Mouse (Mus musculus): Measurements from ENCODE around the gene Olfr223. TPM values are rescaled to one million over a fixed set of nuclear protein-coding genes. Genes with fewer than 3 reads are reported as not detected.

Olfr223 gene
- polyA plus RNA-seq, 1 experiment from 2014 or later = not detected

- no peak overlapping the region for H3K27ac ChIP-seq (ENCODE audit: low read depth, low read length)
- no peak overlapping the region for H3K9ac ChIP-seq (ENCODE audit: low read depth, low read length)
- H3K36me3 ChIP-seq (ENCODE audit: control insufficient read depth, insufficient read depth, low read length) = no peaks in the 10 kb centered on the region
- no peak overlapping the region for H3K4me3 ChIP-seq (ENCODE audit: low read depth, low read length)
- no peaks in the 10 kb centered on the region for H3K27me3 ChIP-seq (ENCODE audit: control insufficient read depth, insufficient read depth, low read length)
- ATAC-seq (replicated peaks; ENCODE audit: insufficient number of reproducible peaks, low FRiP score, low TSS enrichment) = no peak
- WGBS (ENCODE audit: insufficient replicate concordance) = 69% methylated on average over 6 of the region's 6 CpGs
- no peaks in the 10 kb centered on the region for H3K9me3 ChIP-seq (replicated peaks; ENCODE audit: control insufficient read depth, low read length)
- H3K4me1 ChIP-seq (ENCODE audit: control insufficient read depth, insufficient read depth, low read length) = no peaks in the 10 kb centered on the region
- H3K4me2 ChIP-seq = no peak overlapping the region
These were observed 50.6 kb downstream of the Olfr223 start for GRCm38 (mm10) chr11:59542442-59542841.

GRCm38 (mm10) chr11:59541324-59541723 lies 51.8 kb downstream of the Olfr223 start, which contains the start of gene Nlrp3:
Gene Nlrp3 (plus strand): TSS chr11:59541568.
- no peak within 1 kb of the TSS for H3K9ac ChIP-seq (ENCODE audit: low read depth, low read length)
- 49% methylated on average over 3 of the region's 3 CpGs for WGBS (ENCODE audit: insufficient replicate concordance)
- no peak within 1 kb of the TSS for H3K4me2 ChIP-seq
- no peaks in the 10 kb centered on the region for H3K4me1 ChIP-seq (ENCODE audit: control insufficient read depth, insufficient read depth, low read length)
- H3K9me3 ChIP-seq (replicated peaks; ENCODE audit: control insufficient read depth, low read length) = 0 out of 2 replicates have a peak, but pooled peaks cover 2% of the 10 kb centered on the region
- H3K36me3 ChIP-seq (ENCODE audit: control insufficient read depth, insufficient read depth, low read length) = no peaks in the 10 kb centered on the region
- H3K27ac ChIP-seq (ENCODE audit: low read depth, low read length) = no peak within 1 kb of the TSS
- H3K27me3 ChIP-seq (ENCODE audit: control insufficient read depth, insufficient read depth, low read length) = no peaks in the 10 kb centered on the region
- no peak within 1 kb of the TSS for H3K4me3 ChIP-seq (ENCODE audit: low read depth, low read length)
- ATAC-seq (replicated peaks; ENCODE audit: insufficient number of reproducible peaks, low FRiP score, low TSS enrichment) = no peak

GRCm38 (mm10) chr11:59540123-59540522 lies 53.0 kb downstream of the Olfr223 start:
- no peak for ATAC-seq (replicated peaks; ENCODE audit: insufficient number of reproducible peaks, low FRiP score, low TSS enrichment)
- Histone ChIP-seq H3K4me3 (ENCODE audit: low read depth, low read length) (no peak overlapping the region), H3K27me3 (ENCODE audit: control insufficient read depth, insufficient read depth, low read length) (no peaks in the 10 kb centered on the region), H3K9me3 (replicated peaks; ENCODE audit: control insufficient read depth, low read length) (0 out of 2 replicates have a peak, but pooled peaks cover 2% of the 10 kb centered on the region), H3K36me3 (ENCODE audit: control insufficient read depth, insufficient read depth, low read length) (no peaks in the 10 kb centered on the region), H3K9ac (ENCODE audit: low read depth, low read length) (no peak overlapping the region), H3K4me2 (no peak overlapping the region), H3K27ac (ENCODE audit: low read depth, low read length) (no peak overlapping the region), H3K4me1 (ENCODE audit: control insufficient read depth, insufficient read depth, low read length) (no peaks in the 10 kb centered on the region)
- WGBS (ENCODE audit: insufficient replicate concordance) = 71% methylated on average over 3 of the region's 3 CpGs

Other genes with a start within 250 kb of the Olfr223 start
- not detected in 2 replicates for gene Prss38, start 217.6 kb downstream of the Olfr223 start, polyA plus RNA-seq (2014; fragmentation: Nextera tagmentation; extraction: Ambion mirVana)
- gene Jmjd4, start 143.2 kb downstream of the Olfr223 start, polyA plus RNA-seq (2014; fragmentation: Nextera tagmentation; extraction: Ambion mirVana) = 11.3 and 13.0 TPM in 2 replicates
- 117 and 124 TPM in 2 replicates for gene Snap47, start 142.1 kb downstream of the Olfr223 start, polyA plus RNA-seq (2014; fragmentation: Nextera tagmentation; extraction: Ambion mirVana)
- gene Zfp867, start 120.8 kb downstream of the Olfr223 start, polyA plus RNA-seq (2014; fragmentation: Nextera tagmentation; extraction: Ambion mirVana) = 5.8 and 6.2 TPM in 2 replicates
- 12.8 and 15.0 TPM in 2 replicates for gene Zkscan17, start 66.5 kb downstream of the Olfr223 start, polyA plus RNA-seq (2014; fragmentation: Nextera tagmentation; extraction: Ambion mirVana)
- gene Nlrp3, start 51.7 kb downstream of the Olfr223 start, polyA plus RNA-seq (2014; fragmentation: Nextera tagmentation; extraction: Ambion mirVana) = 0.16 TPM in 1 of 2 replicates, not detected in the other
- gene Olfr222, start 17.1 kb downstream of the Olfr223 start, polyA plus RNA-seq (2014; fragmentation: Nextera tagmentation; extraction: Ambion mirVana) = not detected in 2 replicates
- 51.1 and 54.2 TPM in 2 replicates for gene Mprip, start 68.0 kb upstream of the Olfr223 start, polyA plus RNA-seq (2014; fragmentation: Nextera tagmentation; extraction: Ambion mirVana)
- gene Pld6, start 194.4 kb upstream of the Olfr223 start, polyA plus RNA-seq (2014; fragmentation: Nextera tagmentation; extraction: Ambion mirVana) = 1.2 and 1.7 TPM in 2 replicates
- gene Flcn, start 216.7 kb upstream of the Olfr223 start, polyA plus RNA-seq (2014; fragmentation: Nextera tagmentation; extraction: Ambion mirVana) = 21.4 and 22.6 TPM in 2 replicates
- 31.7 and 36.5 TPM in 2 replicates for gene Nt5m, start 246.2 kb upstream of the Olfr223 start, polyA plus RNA-seq (2014; fragmentation: Nextera tagmentation; extraction: Ambion mirVana)
- 168 and 181 TPM in 2 replicates for gene Cops3, start 246.5 kb upstream of the Olfr223 start, polyA plus RNA-seq (2014; fragmentation: Nextera tagmentation; extraction: Ambion mirVana)